Mouse (Mus musculus): Measurements from ENCODE around the gene Echdc1. TPM values are rescaled to one million over a fixed set of nuclear protein-coding genes. Genes with fewer than 3 reads are reported as not detected.

Gene Echdc1
- 10 to 100 TPM in 6 of 26 experiments, 1 to 10 TPM in 19, under 1 TPM in 1; 0.80 to 14.0 (median 7.3) TPM for total RNA-seq (2018; cell fraction: chromatin; rRNA removed)
- total RNA-seq (2018; cell fraction: cytosol; rRNA removed), result 10 to 100 TPM in 23 of 26 experiments, 1 to 10 TPM in 3; 9.1 to 17.2 (median 12.8) TPM
- 10 to 100 TPM in 4 of 26 experiments, 1 to 10 TPM in 22; 2.3 to 14.3 (median 6.5) TPM for total RNA-seq (2018; cell fraction: nucleus; rRNA removed)
- polyA plus RNA-seq (2018), result 15.5 to 19.7 TPM (median 16.2 TPM) in 3 replicates

- under 1% methylated on average over 49 of the region's 49 CpGs for WGBS (ENCODE audit: missing documents)
- H3K4me3 ChIP-seq (ENCODE audit: inconsistent target), result peak within 1 kb of the TSS; percentile 69
- H3K79me2 ChIP-seq (ENCODE audit: inconsistent target), result no peaks in the 10 kb centered on the region
- no peaks in the 10 kb centered on the region for H3K36me3 ChIP-seq (ENCODE audit: inconsistent target)
- H3K27ac ChIP-seq, result peak within 1 kb of the TSS; percentile 73
Measured at GRCm38 (mm10) chr10:29313064-29313638, at the start of gene Echdc1. TSS of gene Echdc1 (plus strand) at chr10:29313166.

GRCm38 (mm10) chr10:29281736-29282135 lies 31.2 kb upstream of the Echdc1 start:
- WGBS (ENCODE audit: missing documents), result 85% methylated on average over 1 of the region's 1 CpGs
- H3K4me3 ChIP-seq (ENCODE audit: inconsistent target), result no peak overlapping the region
- no peaks in the 10 kb centered on the region for H3K36me3 ChIP-seq (ENCODE audit: inconsistent target)
- H3K79me2 ChIP-seq (ENCODE audit: inconsistent target), result no peaks in the 10 kb centered on the region
- H3K27ac ChIP-seq, result no peak overlapping the region

- WGBS (ENCODE audit: missing documents), result 73% methylated on average over 1 of the region's 1 CpGs
- Histone ChIP-seq H3K36me3 (ENCODE audit: inconsistent target) (no peaks in the 10 kb centered on the region), H3K79me2 (ENCODE audit: inconsistent target) (no peaks in the 10 kb centered on the region)
Measured at GRCm38 (mm10) chr10:29285757-29286156, 27.2 kb upstream of the Echdc1 start.

GRCm38 (mm10) chr10:29302230-29302629 lies 10.7 kb upstream of the Echdc1 start:
- H3K36me3 ChIP-seq (ENCODE audit: inconsistent target), result no peaks in the 10 kb centered on the region
- WGBS (ENCODE audit: missing documents), result 94% methylated on average over 4 of the region's 4 CpGs
- H3K4me3 ChIP-seq (ENCODE audit: inconsistent target), result no peak overlapping the region
- H3K27ac ChIP-seq, result no peak overlapping the region
- H3K79me2 ChIP-seq (ENCODE audit: inconsistent target), result no peaks in the 10 kb centered on the region

More at GRCm38 (mm10) chr10:29285757-29286156, 27.2 kb upstream of the Echdc1 start:
- no peak overlapping the region for H3K27ac ChIP-seq
- no peak overlapping the region for H3K4me3 ChIP-seq (ENCODE audit: inconsistent target)

- Histone ChIP-seq H3K4me3 (ENCODE audit: inconsistent target) (no peak overlapping the region; the same call in 1 of the 2 replicates), H3K79me2 (ENCODE audit: inconsistent target) (no peaks in the 10 kb centered on the region), H3K27ac (no peak overlapping the region), H3K36me3 (ENCODE audit: inconsistent target) (no peaks in the 10 kb centered on the region)
- 84% methylated on average over 4 of the region's 4 CpGs for WGBS (ENCODE audit: missing documents)
Measured at GRCm38 (mm10) chr10:29311480-29312219, 1.3 kb upstream of the Echdc1 start.

GRCm38 (mm10) chr10:29313905-29314304 lies 939 bp downstream of the Echdc1 start:
- Histone ChIP-seq H3K4me3 (ENCODE audit: inconsistent target) (peak overlapping the region; percentile 52), H3K79me2 (ENCODE audit: inconsistent target) (no peaks in the 10 kb centered on the region), H3K36me3 (ENCODE audit: inconsistent target) (no peaks in the 10 kb centered on the region), H3K27ac (no peak overlapping the region)
- 12% methylated on average over 5 of the region's 5 CpGs for WGBS (ENCODE audit: missing documents)

GRCm38 (mm10) chr10:29324817-29325216 lies 11.9 kb downstream of the Echdc1 start:
- no peak overlapping the region for H3K4me3 ChIP-seq (ENCODE audit: inconsistent target)
- no peaks in the 10 kb centered on the region for H3K79me2 ChIP-seq (ENCODE audit: inconsistent target)
- WGBS (ENCODE audit: missing documents), result 100% methylated on average over 2 of the region's 2 CpGs
- H3K36me3 ChIP-seq (ENCODE audit: inconsistent target), result no peaks in the 10 kb centered on the region
- H3K27ac ChIP-seq, result no peak overlapping the region

GRCm38 (mm10) chr10:29333836-29334235 lies 20.9 kb downstream of the Echdc1 start:
- no peaks in the 10 kb centered on the region for H3K79me2 ChIP-seq (ENCODE audit: inconsistent target)
- WGBS (ENCODE audit: missing documents), result 75% methylated on average over 4 of the region's 4 CpGs
- H3K4me3 ChIP-seq (ENCODE audit: inconsistent target), result no peak overlapping the region
- no peaks in the 10 kb centered on the region for H3K36me3 ChIP-seq (ENCODE audit: inconsistent target)
- no peak overlapping the region for H3K27ac ChIP-seq

GRCm38 (mm10) chr10:29338355-29339056 lies 25.5 kb downstream of the Echdc1 start:
- H3K4me3 ChIP-seq (ENCODE audit: inconsistent target), result no peak overlapping the region
- no peaks in the 10 kb centered on the region for H3K79me2 ChIP-seq (ENCODE audit: inconsistent target)
- no peak overlapping the region for H3K27ac ChIP-seq
- peaks cover 11% of the 10 kb centered on the region; the same call in 1 of the 2 replicates for H3K36me3 ChIP-seq (ENCODE audit: inconsistent target)
- 48% methylated on average over 4 of the region's 4 CpGs for WGBS (ENCODE audit: missing documents)

GRCm38 (mm10) chr10:29344232-29344631 lies 31.3 kb downstream of the Echdc1 start:
- no peak overlapping the region for H3K4me3 ChIP-seq (ENCODE audit: inconsistent target)
- H3K36me3 ChIP-seq (ENCODE audit: inconsistent target), result peaks cover 46% of the 10 kb centered on the region
- no peak overlapping the region for H3K27ac ChIP-seq
- peaks cover 18% of the 10 kb centered on the region for H3K79me2 ChIP-seq (ENCODE audit: inconsistent target)
- 95% methylated on average over 3 of the region's 4 CpGs for WGBS (ENCODE audit: missing documents)

GRCm38 (mm10) chr10:29346638-29347037 lies 33.7 kb downstream of the Echdc1 start:
- Histone ChIP-seq H3K36me3 (ENCODE audit: inconsistent target) (peaks cover 54% of the 10 kb centered on the region), H3K4me3 (ENCODE audit: inconsistent target) (no peak overlapping the region), H3K27ac (no peak overlapping the region), H3K79me2 (ENCODE audit: inconsistent target) (peaks cover 42% of the 10 kb centered on the region)
- 89% methylated on average over 7 of the region's 7 CpGs for WGBS (ENCODE audit: missing documents)

- Histone ChIP-seq H3K36me3 (ENCODE audit: inconsistent target) (peaks cover 52% of the 10 kb centered on the region), H3K27ac (no peak overlapping the region)
- 100% methylated on average over 2 of the region's 2 CpGs for WGBS (ENCODE audit: missing documents)
Measured at GRCm38 (mm10) chr10:29351420-29351819, 38.5 kb downstream of the Echdc1 start.

GRCm38 (mm10) chr10:29352575-29352974 lies 39.6 kb downstream of the Echdc1 start:
- no peak overlapping the region for H3K4me3 ChIP-seq (ENCODE audit: inconsistent target)
- peaks cover 41% of the 10 kb centered on the region for H3K36me3 ChIP-seq (ENCODE audit: inconsistent target)
- WGBS (ENCODE audit: missing documents), result 94% methylated on average over 3 of the region's 3 CpGs
- H3K27ac ChIP-seq, result no peak overlapping the region
- H3K79me2 ChIP-seq (ENCODE audit: inconsistent target), result peaks cover 100% of the 10 kb centered on the region

More at GRCm38 (mm10) chr10:29351420-29351819, 38.5 kb downstream of the Echdc1 start:
- no peak overlapping the region for H3K4me3 ChIP-seq (ENCODE audit: inconsistent target)
- peaks cover 90% of the 10 kb centered on the region for H3K79me2 ChIP-seq (ENCODE audit: inconsistent target)

GRCm38 (mm10) chr10:29354183-29354582 lies 41.2 kb downstream of the Echdc1 start:
- Histone ChIP-seq H3K36me3 (ENCODE audit: inconsistent target) (peaks cover 34% of the 10 kb centered on the region), H3K27ac (no peak overlapping the region), H3K4me3 (ENCODE audit: inconsistent target) (no peak overlapping the region), H3K79me2 (ENCODE audit: inconsistent target) (peaks cover 100% of the 10 kb centered on the region)
- 88% methylated on average over 7 of the region's 7 CpGs for WGBS (ENCODE audit: missing documents)

Data from macrophage (primary cell).